Mouse (Mus musculus) inflammation-experienced regulatory T-cells (primary cell): Measurements from ENCODE around the gene Dock11. TPM values are rescaled to one million over a fixed set of nuclear protein-coding genes. Genes with fewer than 3 reads are reported as not detected.

Source experiments
- polyA plus RNA-seq, 2 experiments: library from polyadenylated mRNA; unstranded; fragments of 100-300 nt; shearing (Covaris generic); gene quantifications; one replicate each; pipeline ENCODE4 v1.2.1; 2017

Gene Dock11
- 100 to 1,000 TPM in 1 of 2 experiments, 10 to 100 TPM in 1; 83.2 to 107 TPM for polyA plus RNA-seq

DNA sequence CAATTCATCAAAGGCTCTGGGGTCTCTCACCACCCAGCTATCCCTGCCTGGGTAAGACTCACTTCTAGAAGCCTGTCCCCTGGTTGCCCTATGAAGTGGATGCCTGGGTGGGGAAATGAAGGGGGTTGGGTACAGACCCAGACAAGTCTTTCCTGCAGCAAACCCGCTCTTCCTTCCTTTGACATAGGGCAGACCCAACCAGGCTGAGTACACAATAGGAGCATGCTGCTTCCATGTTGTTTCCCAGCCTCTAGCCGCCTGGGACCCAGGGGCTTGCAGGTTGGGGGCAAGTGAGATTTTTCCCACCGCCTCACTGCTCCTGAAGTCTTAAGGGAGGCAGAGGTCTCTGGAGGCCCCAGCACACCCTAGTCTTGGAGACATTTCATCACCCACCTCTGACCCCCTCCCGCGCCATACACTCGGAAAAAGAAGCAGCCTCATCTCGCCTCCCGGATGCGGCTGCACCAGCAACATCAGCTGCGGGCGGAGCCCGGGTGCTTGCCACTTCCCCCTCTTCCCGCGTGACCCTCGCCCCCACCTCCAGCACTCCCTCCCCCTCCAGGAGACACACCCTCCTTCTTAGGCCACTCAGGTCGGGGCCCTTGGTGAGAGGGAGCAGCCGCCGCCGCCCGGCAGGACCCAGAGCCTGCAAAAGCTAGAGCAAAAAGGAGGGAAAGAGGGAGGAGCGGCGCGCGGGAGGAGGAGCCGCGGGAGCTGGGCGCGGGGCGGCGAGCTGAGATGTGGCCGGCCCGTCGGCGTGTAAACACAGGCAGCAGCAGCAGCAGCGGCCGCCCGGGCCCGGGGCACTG lies at the start of gene Dock11:
Gene Dock11, plus strand, starts transcription at position 746 of the 809 bp plus-strand sequence.

DNA sequence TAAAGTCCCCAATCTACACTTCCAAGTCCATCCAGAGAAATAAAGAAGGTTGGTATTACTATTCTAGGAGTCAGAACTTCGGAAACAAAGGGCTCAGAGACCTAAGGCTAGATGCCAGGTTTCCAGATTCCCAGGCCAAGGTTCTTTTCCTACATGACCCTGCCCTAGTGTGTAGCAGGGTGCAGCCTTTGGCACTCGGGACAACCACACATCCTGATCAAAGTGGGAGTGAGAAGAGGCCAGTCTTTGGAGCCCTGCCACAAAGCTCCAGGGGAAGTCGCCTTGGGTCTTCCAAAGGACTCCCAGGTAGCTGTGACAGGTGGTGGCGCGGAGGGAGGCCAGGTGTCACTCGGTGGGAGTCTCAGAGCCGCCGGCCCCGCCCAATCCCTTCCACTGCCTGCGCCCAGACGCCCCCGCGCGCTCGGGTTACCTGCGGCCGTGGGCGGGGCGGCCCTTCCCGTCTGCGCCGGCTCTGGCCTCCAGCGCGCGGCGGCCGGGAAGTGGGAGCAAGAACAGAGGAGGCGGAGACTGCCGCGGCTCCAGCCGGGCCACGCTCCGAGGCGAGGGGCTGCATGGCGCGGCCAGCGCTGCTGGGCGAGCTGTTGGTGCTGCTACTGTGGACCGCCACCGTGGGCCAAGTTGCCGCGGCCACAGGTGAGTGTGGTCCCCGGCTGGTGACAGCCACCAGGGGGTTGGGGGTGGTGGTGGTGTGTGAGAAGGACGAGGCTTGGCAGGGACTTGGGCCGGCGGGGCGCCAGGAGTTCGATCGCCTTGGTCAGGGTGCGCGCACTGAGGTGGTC lies 223.2 kb downstream of the Dock11 start, which contains the start of gene Il13ra1:
Gene Il13ra1, plus strand, starts transcription at position 489 of the 800 bp plus-strand sequence.

Other genes starting within 250 kb of the Dock11 start
- gene Il13ra1, start 223.3 kb downstream of the Dock11 start, polyA plus RNA-seq = 1 to 10 TPM in 1 of 2 experiments, not detected in 1; 2.6 TPM